In genomic region chr3:53448208-53448607, GRCm38 (mm10) we compare ENCODE assay signal across 8 mouse cellular contexts. TPM values are rescaled to one million over a fixed set of nuclear protein-coding genes. Genes with fewer than 3 reads are reported as not detected.
DNase-seq lines count a peak whose midpoint lies in the region; ATAC-seq and TF ChIP-seq lines count a peak whose summit lies in the region.

No protein-coding gene starts in this region.

- H3K27ac ChIP-seq in ES-Bruce4 (ENCODE audit: insufficient read depth, low read length): no peak overlapping the region

- H3K9ac ChIP-seq in ES-Bruce4 (ENCODE audit: low read depth, poor library complexity, severe bottlenecking): no peak overlapping the region

- H3K36me3 ChIP-seq in ES-Bruce4 (ENCODE audit: control insufficient read depth, insufficient read depth, low read length, poor library complexity, severe bottlenecking): peaks cover 11% of the 10 kb centered on the region

- TF ChIP-seq EP300 in ES-Bruce4 (IDR thresholded peaks at IDR 0.05; ENCODE audit: insufficient read depth, low read depth, low read length): no peak

- peak; percentile 84 for DNase-seq in kidney, adult 9 months
- no peak for DNase-seq in kidney, adult 18-20 months
- peak; percentile 66 to 68 for DNase-seq in cerebellum, adult 18-20 months
- peak; percentile 83 for DNase-seq in heart, adult 8-10 months (ENCODE audit: low spot score)
- peak; percentile 49 for DNase-seq in kidney, postnatal 10 days
- DNase-seq in spleen, postnatal 14 days (ENCODE audit: low spot score in 2 of 2): no peak

- no peak overlapping the region for H3K4me3 ChIP-seq in ES-Bruce4 (ENCODE audit: low read depth, low read length)

- ATAC-seq in megakaryocyte progenitor cell, adult 5-6 weeks (replicated peaks; ENCODE audit: poor library complexity): peak; percentile 98

- H3K27me3 ChIP-seq in ES-Bruce4 (ENCODE audit: control insufficient read depth, insufficient read depth, low read length, poor library complexity, severe bottlenecking): no peaks in the 10 kb centered on the region

- TF ChIP-seq CTCF in ES-Bruce4 (IDR thresholded peaks at IDR 0.05; ENCODE audit: low read depth, low read length): peak; percentile 17

- no peak for TF ChIP-seq POLR2A in ES-Bruce4 (IDR thresholded peaks at IDR 0.05; ENCODE audit: insufficient read depth, low read length)

- H3K4me1 ChIP-seq in ES-Bruce4 (ENCODE audit: control insufficient read depth, insufficient read depth, low read length): no peaks in the 10 kb centered on the region

- no peaks in the 10 kb centered on the region for H3K9me3 ChIP-seq in ES-Bruce4 (replicated peaks; ENCODE audit: control insufficient read depth, insufficient read depth, low read length, poor library complexity, severe bottlenecking)

RNA-seq across cellular contexts. Expression of gene Nhlrc3, which starts 14.9 kb away (rescaled TPM):
- polyA plus RNA-seq in ES-Bruce4 (2011; ENCODE audit: insufficient read depth, insufficient read length, low read depth, missing spikeins): 18.2 and 21.6 TPM in 2 replicates
- total RNA-seq in heart, adult 8-10 months (2022): 1 to 10 TPM; 4.4 to 7.4 (median 5.6) TPM
- 5.2 and 6.2 TPM in 2 replicates for total RNA-seq in megakaryocyte progenitor cell, adult 5-6 weeks (2015)
- 7.8 and 8.8 TPM in 2 replicates for total RNA-seq in megakaryocyte progenitor cell, adult 5-6 weeks (2017)

RNA-seq across cellular contexts. Expression of gene Proser1, which starts 15.3 kb away (rescaled TPM):
- polyA plus RNA-seq in ES-Bruce4 (2011; ENCODE audit: insufficient read depth, insufficient read length, low read depth, missing spikeins): 31.3 and 34.2 TPM in 2 replicates
- total RNA-seq in heart, adult 8-10 months (2022): 10 to 100 TPM in 1 of 4 experiments, 1 to 10 TPM in 3; 5.7 to 10.8 (median 8.0) TPM
- 27.5 and 32.9 TPM in 2 replicates for total RNA-seq in megakaryocyte progenitor cell, adult 5-6 weeks (2015)
- 7.0 and 7.9 TPM in 2 replicates for total RNA-seq in megakaryocyte progenitor cell, adult 5-6 weeks (2017)

RNA-seq across cellular contexts. Expression of gene Stoml3, which starts 40.2 kb away (rescaled TPM):
- polyA plus RNA-seq in ES-Bruce4 (2011; ENCODE audit: insufficient read depth, insufficient read length, low read depth, missing spikeins): not detected in 2 replicates
- not detected for total RNA-seq in heart, adult 8-10 months (2022)
- total RNA-seq in megakaryocyte progenitor cell, adult 5-6 weeks (2015): not detected in 2 replicates
- total RNA-seq in megakaryocyte progenitor cell, adult 5-6 weeks (2017): not detected in 2 replicates

Comparison
In these comparisons a context has a peak if more than half of its experiments do, and no peak if none do; other contexts are left out.
1. DNase-seq: peak in kidney, adult 9 months (single experiment), cerebellum, adult 18-20 months (2 of 2), heart, adult 8-10 months (single experiment) and kidney, postnatal 10 days (single experiment); none in kidney, adult 18-20 months (single experiment) and spleen, postnatal 14 days (0 of 2).